Mouse (Mus musculus): ENCODE results near the gene Capn5. TPM values are rescaled to one million over a fixed set of nuclear protein-coding genes. Genes with fewer than 3 reads are reported as not detected.

Gene Capn5
- polyA plus RNA-seq, 1 experiment from 2014 or later = 12.7 TPM

DNA sequence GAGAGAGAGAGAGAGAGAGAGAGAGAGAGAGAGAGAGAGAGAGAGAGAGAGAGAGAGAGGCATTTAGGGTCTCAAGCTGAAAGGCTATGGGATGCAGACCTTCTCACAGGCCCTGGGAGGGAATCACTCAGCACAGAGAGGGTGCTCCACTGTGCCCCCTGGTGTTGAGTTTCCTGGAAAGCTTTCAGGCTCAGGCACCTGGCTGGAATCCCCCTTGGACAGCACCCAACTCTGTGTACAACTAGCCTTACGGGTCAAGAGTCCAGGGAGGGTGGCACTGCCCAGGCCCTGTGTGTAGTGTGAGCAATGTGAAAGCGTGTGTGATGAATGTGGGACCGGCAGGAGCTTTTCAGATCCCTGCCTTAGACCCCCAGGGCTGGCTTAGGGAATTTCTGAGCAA, 36.9 kb downstream of the Capn5 start:
- H3K4me2 ChIP-seq (replicated peaks) = no peak overlapping the region
- peaks cover 10% of the 10 kb centered on the region; the same call in 1 of the 2 replicates for H3K27me3 ChIP-seq
- 0 out of 2 replicates have a peak, but pooled peaks cover 4% of the 10 kb centered on the region for H3K36me3 ChIP-seq
- H3K9ac ChIP-seq = no peak overlapping the region
- H3K4me1 ChIP-seq = peaks cover 34% of the 10 kb centered on the region
- no peak overlapping the region for H3K4me3 ChIP-seq
- 71% methylated on average over 3 of the region's 3 CpGs for WGBS
- no peaks in the 10 kb centered on the region for H3K9me3 ChIP-seq (replicated peaks)
- no peak for ATAC-seq (ENCODE audit: low FRiP score)
- no peak overlapping the region for H3K27ac ChIP-seq

DNA sequence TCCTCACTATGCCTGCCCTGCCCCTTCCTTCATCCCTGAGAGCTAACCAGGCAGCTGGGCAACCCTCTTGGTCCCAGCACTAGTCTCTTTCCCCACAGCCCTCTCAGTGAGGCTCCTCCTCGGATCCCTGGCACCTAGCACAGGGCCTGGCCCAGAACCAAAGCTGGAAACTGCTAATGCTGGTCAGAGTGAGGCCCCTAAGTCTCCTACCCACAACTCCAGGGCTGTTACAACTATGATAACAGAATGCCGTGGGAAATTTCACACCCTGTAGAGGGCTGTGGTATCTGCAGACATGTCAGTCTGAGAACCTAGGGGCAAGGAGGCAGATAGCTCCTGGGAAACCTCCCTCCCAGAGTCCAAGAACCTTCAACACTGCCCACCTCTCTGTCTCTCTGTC, 37.5 kb downstream of the Capn5 start:
- Histone ChIP-seq H3K4me3 (no peak overlapping the region), H3K9me3 (replicated peaks) (no peaks in the 10 kb centered on the region), H3K4me1 (peaks cover 31% of the 10 kb centered on the region), H3K9ac (no peak overlapping the region; the same call in 1 of the 2 replicates), H3K27ac (no peak overlapping the region), H3K4me2 (replicated peaks) (no peak overlapping the region), H3K36me3 (0 out of 2 replicates have a peak, but pooled peaks cover 4% of the 10 kb centered on the region), H3K27me3 (peaks cover 10% of the 10 kb centered on the region; the same call in 1 of the 2 replicates)
- ATAC-seq (ENCODE audit: low FRiP score) = no peak
- WGBS = 47% methylated on average over 2 of the region's 2 CpGs

- Histone ChIP-seq H3K9ac (no peak overlapping the region), H3K36me3 (no peaks in the 10 kb centered on the region), H3K27ac (no peak overlapping the region), H3K4me1 (peaks cover 31% of the 10 kb centered on the region), H3K27me3 (0 out of 2 replicates have a peak, but pooled peaks cover 5% of the 10 kb centered on the region), H3K4me2 (replicated peaks) (no peak overlapping the region), H3K4me3 (no peak overlapping the region), H3K9me3 (replicated peaks) (no peaks in the 10 kb centered on the region)
- no peak for ATAC-seq (ENCODE audit: low FRiP score)
- WGBS = 16% methylated on average over 9 of the region's 9 CpGs
Measured at GRCm38 (mm10) chr7:98139216-98139615, 38.9 kb downstream of the Capn5 start.

GRCm38 (mm10) chr7:98137995-98138394, 40.1 kb downstream of the Capn5 start:
- no peaks in the 10 kb centered on the region for H3K36me3 ChIP-seq
- 61% methylated on average over 2 of the region's 2 CpGs for WGBS
- ATAC-seq (ENCODE audit: low FRiP score) = no peak

GRCm38 (mm10) chr7:98137583-98137982, 40.5 kb downstream of the Capn5 start:
- Histone ChIP-seq H3K4me3 (no peak overlapping the region), H3K9me3 (replicated peaks) (no peaks in the 10 kb centered on the region), H3K27me3 (no peaks in the 10 kb centered on the region), H3K4me2 (replicated peaks) (no peak overlapping the region), H3K9ac (no peak overlapping the region), H3K4me1 (peaks cover 24% of the 10 kb centered on the region), H3K36me3 (no peaks in the 10 kb centered on the region), H3K27ac (no peak overlapping the region)
- ATAC-seq (ENCODE audit: low FRiP score) = no peak
- WGBS = 45% methylated on average over 3 of the region's 3 CpGs

More at GRCm38 (mm10) chr7:98137995-98138394, 40.1 kb downstream of the Capn5 start:
- no peaks in the 10 kb centered on the region for H3K27me3 ChIP-seq
- no peak overlapping the region for H3K27ac ChIP-seq
- no peak overlapping the region for H3K9ac ChIP-seq
- H3K4me1 ChIP-seq = peaks cover 28% of the 10 kb centered on the region
- no peak overlapping the region for H3K4me2 ChIP-seq (replicated peaks)
- H3K9me3 ChIP-seq (replicated peaks) = no peaks in the 10 kb centered on the region
- H3K4me3 ChIP-seq = no peak overlapping the region

DNA sequence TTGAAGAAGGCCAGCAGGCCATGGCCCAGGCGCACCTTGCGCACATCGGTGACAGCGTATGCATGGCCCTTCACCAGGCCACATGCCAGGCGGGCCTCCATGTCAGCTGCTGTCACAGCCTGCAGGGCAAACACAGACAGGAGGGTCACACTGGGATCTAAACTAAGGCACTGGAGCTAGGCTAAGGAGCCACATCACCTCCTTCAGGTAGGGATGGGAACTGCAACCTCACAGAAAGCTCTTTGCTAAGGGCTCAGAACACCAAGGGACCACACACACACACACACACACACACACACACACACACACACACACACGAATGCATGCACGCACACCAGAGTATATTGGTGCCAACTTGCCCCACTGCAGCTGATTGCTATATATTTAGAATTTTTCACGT, 46.3 kb downstream of the Capn5 start:
- Histone ChIP-seq H3K4me3 (no peak overlapping the region), H3K4me1 (no peaks in the 10 kb centered on the region), H3K9ac (no peak overlapping the region), H3K36me3 (peaks cover 12% of the 10 kb centered on the region; the same call in 1 of the 2 replicates), H3K4me2 (replicated peaks) (no peak overlapping the region), H3K27ac (no peak overlapping the region), H3K9me3 (replicated peaks) (no peaks in the 10 kb centered on the region), H3K27me3 (no peaks in the 10 kb centered on the region)
- WGBS = 90% methylated on average over 8 of the region's 8 CpGs
- no peak for ATAC-seq (ENCODE audit: low FRiP score)

DNA sequence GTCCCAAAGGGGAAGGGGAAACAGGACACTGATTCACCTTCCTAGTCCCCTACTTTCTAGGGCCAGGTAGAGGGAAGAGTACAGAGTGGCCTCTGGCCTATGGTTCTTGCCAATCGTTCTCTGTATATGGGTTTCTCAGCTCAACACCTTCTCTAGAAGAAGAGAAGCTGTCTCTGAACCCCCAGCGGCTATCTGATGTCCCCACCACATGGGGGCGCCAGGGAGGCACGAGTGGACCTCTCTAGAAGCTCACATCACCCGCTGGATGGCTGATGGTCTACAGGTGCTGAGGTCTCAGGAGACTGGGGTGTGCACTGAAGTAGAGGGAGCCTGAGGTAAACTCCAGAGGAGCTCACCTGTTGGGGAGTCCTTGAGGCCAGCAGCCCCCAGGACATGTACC, 52.6 kb downstream of the Capn5 start:
- H3K9me3 ChIP-seq (replicated peaks) = no peaks in the 10 kb centered on the region

DNA sequence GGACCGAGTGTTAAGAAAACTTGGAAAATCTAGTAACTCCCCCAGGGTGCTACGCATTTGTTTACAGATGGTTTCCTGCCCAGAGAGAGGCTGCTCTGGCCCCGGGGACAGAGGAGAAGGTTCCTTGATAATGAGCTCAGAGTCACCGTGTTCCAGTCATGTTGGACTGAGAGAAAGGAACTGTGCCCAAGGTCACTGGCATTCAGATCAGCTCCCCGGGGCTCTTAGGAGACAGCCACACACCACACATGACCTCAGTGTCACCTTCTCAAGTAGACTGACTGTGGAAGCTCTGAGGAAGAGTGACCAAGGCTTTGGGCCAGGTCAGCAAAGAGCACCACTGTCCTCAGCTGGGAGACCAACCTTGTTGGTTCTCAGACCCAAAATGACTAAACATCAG, 53.4 kb downstream of the Capn5 start:
- Histone ChIP-seq H3K4me3 (no peak overlapping the region), H3K4me2 (replicated peaks) (no peak overlapping the region), H3K36me3 (peaks cover 12% of the 10 kb centered on the region), H3K4me1 (peaks cover 4% of the 10 kb centered on the region; the same call in 1 of the 2 replicates), H3K9ac (no peak overlapping the region), H3K9me3 (replicated peaks) (no peaks in the 10 kb centered on the region), H3K27ac (no peak overlapping the region), H3K27me3 (peaks cover 12% of the 10 kb centered on the region; the same call in 1 of the 2 replicates)
- no peak for ATAC-seq (ENCODE audit: low FRiP score)
- 62% methylated on average over 5 of the region's 5 CpGs for WGBS

More for the DNA sequence above, 52.6 kb downstream of the Capn5 start:
- Histone ChIP-seq H3K9ac (no peak overlapping the region), H3K4me2 (replicated peaks) (no peak overlapping the region), H3K36me3 (peaks cover 12% of the 10 kb centered on the region), H3K27ac (no peak overlapping the region), H3K27me3 (peaks cover 12% of the 10 kb centered on the region; the same call in 1 of the 2 replicates), H3K4me3 (no peak overlapping the region), H3K4me1 (peaks cover 2% of the 10 kb centered on the region; the same call in 1 of the 2 replicates)
- WGBS = 37% methylated on average over 5 of the region's 5 CpGs
- no peak for ATAC-seq (ENCODE audit: low FRiP score)

DNA sequence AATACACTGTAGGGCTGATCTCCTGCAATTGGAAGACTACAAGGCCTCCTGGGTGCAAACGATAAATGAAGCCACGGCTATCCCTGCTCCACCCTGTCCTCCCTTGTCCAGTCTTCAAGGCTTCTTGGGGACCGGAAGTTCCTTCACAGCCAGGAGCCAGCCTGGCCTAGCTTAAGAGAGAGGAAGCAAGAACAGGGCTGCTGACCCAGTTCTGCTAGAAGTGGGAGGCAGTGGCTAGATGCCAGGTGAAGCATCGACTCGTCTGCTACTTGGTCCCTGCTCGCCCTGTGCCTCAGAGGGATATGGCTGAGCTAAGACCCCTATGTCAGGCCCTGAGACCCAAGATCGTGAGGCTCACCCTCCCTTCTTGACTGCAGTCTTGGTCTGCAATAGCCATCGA, 56.4 kb downstream of the Capn5 start:
- H3K4me1 ChIP-seq = peaks cover 8% of the 10 kb centered on the region
- ATAC-seq (ENCODE audit: low FRiP score) = no peak
- 80% methylated on average over 8 of the region's 8 CpGs for WGBS
- H3K4me3 ChIP-seq = no peak overlapping the region
- H3K9ac ChIP-seq = no peak overlapping the region
- no peaks in the 10 kb centered on the region for H3K9me3 ChIP-seq (replicated peaks)
- peaks cover 12% of the 10 kb centered on the region; the same call in 1 of the 2 replicates for H3K27me3 ChIP-seq
- no peak overlapping the region for H3K4me2 ChIP-seq (replicated peaks)
- H3K36me3 ChIP-seq = no peaks in the 10 kb centered on the region; the same call in 1 of the 2 replicates
- H3K27ac ChIP-seq = no peak overlapping the region

DNA sequence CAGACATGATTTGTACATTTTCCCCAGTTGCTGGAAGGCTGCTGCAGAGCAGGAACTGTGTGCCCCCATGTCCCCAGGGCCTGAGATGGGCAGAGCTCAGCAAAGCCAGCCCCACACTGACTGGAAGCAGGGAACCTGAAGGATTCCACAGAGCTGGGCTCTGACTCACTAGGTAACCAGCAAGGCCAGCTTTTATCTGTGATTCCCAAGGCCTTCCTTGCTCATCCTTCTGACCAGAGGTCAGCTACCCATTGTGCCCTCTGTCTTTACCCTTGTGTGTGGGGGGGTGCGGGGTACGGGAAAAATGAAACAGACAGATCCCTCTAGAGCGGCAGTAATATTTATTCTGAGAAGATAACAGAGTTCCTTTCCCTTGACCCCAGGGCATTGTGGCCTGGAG, 56.8 kb downstream of the Capn5 start:
- no peak overlapping the region; the same call in 1 of the 2 replicates for H3K9ac ChIP-seq
- H3K27me3 ChIP-seq = peaks cover 12% of the 10 kb centered on the region; the same call in 1 of the 2 replicates
- H3K4me2 ChIP-seq (replicated peaks) = no peak overlapping the region
- H3K27ac ChIP-seq = no peak overlapping the region
- H3K4me3 ChIP-seq = no peak overlapping the region
- H3K4me1 ChIP-seq = peaks cover 8% of the 10 kb centered on the region
- no peaks in the 10 kb centered on the region; the same call in 1 of the 2 replicates for H3K36me3 ChIP-seq
- no peaks in the 10 kb centered on the region for H3K9me3 ChIP-seq (replicated peaks)
- WGBS = 90% methylated on average over 3 of the region's 3 CpGs
- ATAC-seq (ENCODE audit: low FRiP score) = no peak

DNA sequence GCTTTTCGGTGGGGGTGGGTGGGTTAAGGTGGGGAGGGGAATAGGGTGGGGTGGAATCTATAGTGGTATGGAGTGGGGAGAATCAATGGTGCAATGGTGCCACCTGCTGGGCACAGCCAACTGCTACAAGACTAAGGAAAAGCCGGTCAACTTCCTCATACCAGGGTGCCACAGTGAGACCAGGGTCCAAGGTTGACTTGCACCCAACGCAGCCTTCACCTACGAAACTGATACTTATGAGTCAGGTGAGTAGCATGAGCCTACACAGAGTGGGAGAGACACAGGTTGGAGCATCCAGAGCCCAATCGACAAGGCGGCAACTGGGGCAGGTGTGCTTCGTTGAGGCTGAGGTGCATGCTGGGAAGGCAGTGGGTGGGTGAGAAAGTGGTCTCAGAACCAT, 57.7 kb downstream of the Capn5 start:
- H3K9me3 ChIP-seq (replicated peaks) = no peaks in the 10 kb centered on the region
- H3K4me2 ChIP-seq (replicated peaks) = peak overlapping the region; percentile 49
- H3K27me3 ChIP-seq = peaks cover 12% of the 10 kb centered on the region; the same call in 1 of the 2 replicates
- H3K9ac ChIP-seq = 0 out of 2 replicates have a peak overlapping the region, but pooled peaks have one; percentile 2
- H3K27ac ChIP-seq = no peak overlapping the region
- peak overlapping the region; percentile 12; the same call in 1 of the 2 replicates for H3K4me3 ChIP-seq
- H3K4me1 ChIP-seq = peaks cover 8% of the 10 kb centered on the region
- no peaks in the 10 kb centered on the region for H3K36me3 ChIP-seq
- WGBS = 7% methylated on average over 7 of the region's 7 CpGs
- peak; percentile 73 for ATAC-seq (ENCODE audit: low FRiP score)

- Histone ChIP-seq H3K4me3 (no peak overlapping the region), H3K4me1 (peaks cover 8% of the 10 kb centered on the region), H3K9ac (no peak overlapping the region), H3K27me3 (peaks cover 12% of the 10 kb centered on the region; the same call in 1 of the 2 replicates), H3K9me3 (replicated peaks) (no peaks in the 10 kb centered on the region), H3K4me2 (replicated peaks) (peak overlapping the region; percentile 49), H3K27ac (no peak overlapping the region), H3K36me3 (no peaks in the 10 kb centered on the region)
- ATAC-seq (ENCODE audit: low FRiP score) = peak; percentile 21
- WGBS = 70% methylated on average over 2 of the region's 2 CpGs
Measured at GRCm38 (mm10) chr7:98119961-98120232, 58.2 kb downstream of the Capn5 start.

Data from hindbrain, embryonic 12.5 days (tissue).